Mouse (Mus musculus) large intestine, adult 2 months (tissue): ENCODE data around the gene Mcur1. TPM values are rescaled to one million over a fixed set of nuclear protein-coding genes. Genes with fewer than 3 reads are reported as not detected.

Source experiments
- DNase-seq: peaks from one replicate; pipeline ENCODE4 v3.0.0-alpha.2; 2012; ENCODE audit warnings: low read depth, low spot score
- WGBS: fragments of 180-500 bp; shearing (Covaris S2); methylation state at CpG from one replicate; pipeline ENCODE4 v1.1.7; 2018; 5-methylcytosine and 5-hydroxymethylcytosine counted together
- polyA plus RNA-seq: library from polyadenylated mRNA; depleted of rRNA; stranded (reverse); fragments of >200 nt; gene quantifications from 2 replicates; pipeline ENCODE4 v1.2.3, GENCODE M21; 2012

The Mcur1 gene
- polyA plus RNA-seq, 1 experiment, result 12.9 TPM

- no peak for DNase-seq
- 69% methylated on average over 25 of the region's 25 CpGs for WGBS
Measured at GRCm38 (mm10) chr13:43567141-43567891, 7.3 kb upstream of the Mcur1 start.

- 84% methylated on average over 8 of the region's 8 CpGs for WGBS
- no peak for DNase-seq
Measured at GRCm38 (mm10) chr13:43566184-43566583, 6.2 kb upstream of the Mcur1 start.

DNA sequence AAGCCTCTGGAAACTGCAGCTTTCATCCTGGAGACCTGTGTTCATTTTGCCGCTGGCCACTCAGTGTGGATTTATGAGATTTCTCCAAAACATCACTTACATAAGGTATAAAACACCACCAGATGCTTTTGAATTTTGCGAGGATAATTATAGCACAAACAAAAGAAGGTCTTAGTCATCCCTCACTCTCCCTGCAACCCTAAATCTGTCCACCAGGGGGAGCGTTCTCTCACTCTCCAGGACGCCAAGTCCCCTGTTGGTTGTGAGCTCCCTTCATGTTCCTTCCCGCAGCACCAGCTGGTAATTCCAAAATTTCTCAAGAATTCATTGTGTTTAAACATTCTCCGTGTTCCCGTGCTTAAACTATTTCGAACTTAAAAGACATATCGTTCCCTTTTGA, 5.4 kb upstream of the Mcur1 start:
- DNase-seq, result no peak

GRCm38 (mm10) chr13:43564733-43565132, 4.7 kb upstream of the Mcur1 start:
- DNase-seq, result no peak
- WGBS, result 77% methylated on average over 5 of the region's 5 CpGs

More for the DNA sequence above, 5.4 kb upstream of the Mcur1 start:
- WGBS, result 17% methylated on average over 9 of the region's 9 CpGs

DNA sequence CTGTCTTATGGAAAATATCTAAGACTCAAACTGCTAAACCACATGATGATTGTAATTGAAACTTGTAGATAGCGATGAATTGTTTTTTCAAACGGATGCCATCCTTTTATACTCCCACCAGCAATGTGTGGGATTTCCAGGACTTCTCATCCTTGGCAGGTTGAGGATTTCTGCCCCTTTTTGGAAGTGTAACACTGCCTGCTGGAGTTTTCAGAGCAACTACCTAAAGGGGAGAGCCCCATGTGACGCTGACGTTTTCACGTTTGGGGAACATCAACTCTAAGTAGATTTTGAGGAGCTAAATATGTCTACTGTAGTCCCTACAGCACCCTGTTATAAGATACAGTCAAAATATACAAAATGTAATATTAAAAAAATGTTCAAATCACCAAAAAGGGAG, 2.7 kb upstream of the Mcur1 start:
- DNase-seq, result no peak
- 94% methylated on average over 5 of the region's 5 CpGs for WGBS

DNA sequence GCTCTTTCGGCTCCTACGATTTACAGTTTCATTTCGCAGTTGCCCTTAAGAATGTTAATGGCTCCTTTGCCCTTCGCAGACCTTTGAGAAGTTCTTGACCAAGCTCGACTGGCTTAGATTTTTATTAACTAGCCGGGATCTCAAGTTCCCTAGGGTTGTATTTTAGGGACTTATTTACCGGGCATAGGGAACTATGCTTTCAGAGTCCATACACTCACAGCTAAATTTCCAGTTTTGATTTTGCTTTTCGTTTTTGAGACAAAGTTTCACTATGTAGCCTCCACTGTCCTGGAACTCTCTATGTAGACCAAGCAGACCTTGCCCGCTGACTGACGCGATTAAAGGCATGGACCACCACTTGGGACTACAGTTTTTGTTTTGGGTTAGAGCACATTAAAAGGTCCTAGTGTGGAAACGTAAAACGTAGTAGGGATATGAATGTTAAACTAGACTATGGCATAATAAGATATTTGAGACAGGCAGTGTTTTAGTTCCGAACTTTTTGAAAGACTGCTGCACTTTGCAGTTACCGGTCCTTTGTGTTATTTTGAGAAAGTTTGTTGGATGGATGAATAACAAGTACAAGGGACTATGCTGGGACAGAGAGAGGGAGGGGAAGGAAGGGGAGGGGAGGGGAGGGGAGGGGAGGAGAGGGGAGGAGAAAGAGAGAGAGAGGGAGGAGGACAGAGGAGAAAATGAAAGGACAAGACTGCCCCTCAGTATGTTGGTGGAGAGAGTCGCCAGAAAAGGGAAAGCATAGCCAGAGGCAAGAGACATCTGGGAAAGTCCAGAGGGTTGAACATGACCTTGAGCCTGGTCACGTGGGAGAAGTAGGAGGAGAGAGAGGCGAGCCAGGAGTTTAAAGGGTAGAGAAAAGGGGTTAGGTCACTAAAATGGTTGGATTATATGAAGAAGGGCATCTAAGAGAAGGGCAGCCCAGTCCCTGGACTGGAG, 744 bp upstream of the Mcur1 start:
- no peak for DNase-seq
- WGBS, result 3% methylated on average over 18 of the region's 18 CpGs

- 16% methylated on average over 6 of the region's 6 CpGs for WGBS
- DNase-seq, result no peak
Measured at GRCm38 (mm10) chr13:43558959-43559358, 1.0 kb downstream of the Mcur1 start.

DNA sequence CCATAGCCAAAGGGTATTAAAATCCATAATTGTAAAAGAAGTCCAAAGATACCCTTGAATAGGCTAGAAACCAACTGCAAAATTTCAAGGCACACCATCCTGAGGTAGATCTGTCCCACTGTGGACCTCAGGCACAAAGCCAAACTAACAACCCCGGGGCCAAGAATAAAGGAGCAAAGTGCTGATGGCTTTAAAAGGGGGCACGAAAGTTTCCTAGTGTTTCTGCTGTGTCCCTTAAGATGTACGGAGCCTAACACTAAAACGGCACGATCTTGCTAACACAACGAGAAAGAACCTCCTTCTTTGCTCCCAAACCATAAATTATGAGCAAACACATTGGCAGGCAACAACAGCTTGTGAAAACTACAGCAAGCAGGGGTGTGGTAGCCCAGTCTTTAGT, 1.6 kb downstream of the Mcur1 start:
- 22% methylated on average over 6 of the region's 6 CpGs for WGBS
- DNase-seq, result no peak

DNA sequence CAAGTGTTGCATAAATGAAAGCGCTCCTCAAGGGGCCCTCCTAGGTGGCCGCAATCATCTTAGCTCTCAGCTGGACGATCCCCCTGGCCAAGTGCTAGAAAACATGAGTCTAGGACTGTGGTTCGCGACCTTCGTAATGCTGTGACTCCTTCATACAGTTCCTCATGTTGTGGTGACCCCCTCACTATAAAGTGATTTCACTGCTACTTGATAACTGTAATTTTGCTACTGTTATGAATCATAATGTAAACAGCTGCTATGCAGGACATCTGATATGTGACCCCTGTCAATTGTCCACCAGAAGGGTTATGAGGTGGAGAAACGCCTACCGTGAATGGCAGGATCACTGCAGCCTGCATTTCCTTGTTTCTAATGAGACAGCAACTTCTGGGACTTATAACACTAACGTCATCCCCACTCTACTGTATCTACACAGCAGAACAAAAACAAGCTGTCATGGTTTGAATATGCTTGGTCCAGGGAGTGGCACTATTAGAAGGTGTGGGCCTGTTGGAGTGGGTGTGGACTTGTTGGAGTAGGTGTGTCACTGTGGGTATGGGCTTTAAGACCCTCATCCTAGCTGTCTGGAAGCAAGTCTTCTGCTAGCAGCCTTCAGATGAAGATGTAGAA, 3.0 kb downstream of the Mcur1 start:
- 67% methylated on average over 9 of the region's 9 CpGs for WGBS
- no peak for DNase-seq

- DNase-seq, result no peak
- 97% methylated on average over 9 of the region's 9 CpGs for WGBS
Measured at GRCm38 (mm10) chr13:43555321-43555720, 4.7 kb downstream of the Mcur1 start.

- no peak for DNase-seq
- WGBS, result 88% methylated on average over 7 of the region's 7 CpGs
Measured at GRCm38 (mm10) chr13:43554827-43555226, 5.2 kb downstream of the Mcur1 start.

DNA sequence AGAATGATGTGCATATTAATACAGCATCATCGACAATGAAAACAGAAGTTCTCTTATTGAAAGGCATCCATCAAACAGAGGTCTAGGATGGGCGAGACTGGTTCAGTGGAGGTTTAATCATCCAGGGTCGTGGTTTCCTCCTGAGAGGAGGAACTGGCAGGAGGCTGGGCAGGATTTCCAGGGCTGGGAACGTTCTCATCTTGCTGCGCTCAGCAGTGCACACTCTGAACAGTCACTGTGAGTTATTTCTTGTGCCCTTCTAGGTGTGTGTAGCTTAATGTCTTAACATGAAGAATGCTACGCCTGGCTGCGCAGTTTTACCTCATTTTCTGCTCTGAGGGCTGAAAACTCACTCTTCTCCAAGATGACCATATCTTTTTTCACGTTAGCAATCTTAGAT, 9.3 kb downstream of the Mcur1 start:
- no peak for DNase-seq
- 94% methylated on average over 8 of the region's 8 CpGs for WGBS

DNA sequence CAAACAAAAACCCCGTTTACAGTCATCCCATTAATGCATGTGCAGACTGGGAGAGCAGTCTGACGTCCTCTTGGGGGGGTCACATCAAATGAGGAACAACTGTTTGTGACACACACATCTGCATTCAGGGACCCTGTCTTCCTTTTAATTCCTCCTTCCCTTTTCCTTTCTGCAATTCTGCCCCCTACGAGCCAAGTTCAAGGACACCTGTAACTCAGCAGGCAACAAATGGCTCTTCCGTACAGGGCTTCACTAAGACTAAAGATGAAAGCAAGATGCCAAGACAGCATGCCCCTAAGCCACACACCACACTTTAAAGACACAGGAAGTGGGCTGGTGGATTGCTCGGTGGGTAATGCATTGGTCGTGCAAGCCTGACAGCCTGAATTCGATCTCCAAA, 10.1 kb downstream of the Mcur1 start:
- DNase-seq, result no peak
- WGBS, result 87% methylated on average over 7 of the region's 7 CpGs

- 85% methylated on average over 11 of the region's 11 CpGs for WGBS
Measured at GRCm38 (mm10) chr13:43549078-43549698, 10.8 kb downstream of the Mcur1 start.

DNA sequence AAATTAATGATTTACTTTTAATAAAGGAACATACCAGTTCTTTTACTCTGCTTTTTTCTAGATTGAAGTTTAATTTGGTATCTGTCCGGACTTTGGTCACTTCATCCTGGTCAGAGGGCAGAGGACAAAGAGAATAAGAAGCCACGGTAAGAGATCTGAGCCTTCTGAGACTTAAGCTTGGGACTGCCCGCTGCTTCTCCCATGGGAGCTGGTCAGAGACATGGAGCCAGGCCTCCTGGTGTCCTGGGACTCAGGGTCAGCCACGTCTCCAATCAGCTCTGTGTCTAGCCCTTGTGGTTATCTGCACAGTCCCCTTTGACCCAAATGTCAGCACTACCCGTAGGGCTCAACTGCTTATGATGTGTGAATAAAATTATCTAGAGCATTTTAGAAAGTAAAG, 11.4 kb downstream of the Mcur1 start:
- 78% methylated on average over 5 of the region's 5 CpGs for WGBS
- DNase-seq, result no peak

More at GRCm38 (mm10) chr13:43549078-43549698, 10.8 kb downstream of the Mcur1 start:
- DNase-seq, result no peak

GRCm38 (mm10) chr13:43546861-43547260, 13.1 kb downstream of the Mcur1 start:
- no peak for DNase-seq
- WGBS, result 6% methylated on average over 3 of the region's 3 CpGs

DNA sequence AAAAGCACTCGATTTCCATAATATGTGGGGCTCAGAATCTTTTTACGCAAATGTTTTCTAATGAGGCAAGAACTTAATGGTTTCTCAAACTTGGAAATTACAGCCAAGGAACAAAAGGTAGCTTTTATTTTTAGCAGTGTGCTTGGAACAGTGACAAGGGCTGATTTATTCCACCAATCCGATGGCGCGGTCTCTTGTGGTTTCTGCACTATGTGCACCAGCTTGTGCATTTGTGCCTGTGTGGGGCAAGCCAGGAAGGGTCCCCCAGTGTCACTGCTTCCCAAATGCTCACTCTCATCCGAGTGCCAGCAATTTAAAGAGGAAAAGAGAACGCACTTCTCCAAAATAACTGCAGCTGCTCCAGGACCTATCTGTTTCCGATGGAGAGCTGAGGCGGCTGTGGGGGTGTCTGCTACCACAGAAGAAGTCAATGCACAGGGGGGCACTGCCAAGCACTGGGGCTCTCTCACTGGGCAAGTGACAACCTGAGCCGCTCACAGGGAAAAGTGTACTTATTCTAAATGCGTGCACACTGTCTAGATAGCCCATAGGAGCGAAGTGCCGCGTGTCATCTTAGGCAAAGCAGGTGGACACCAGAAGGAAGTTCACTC, 19.7 kb downstream of the Mcur1 start:
- WGBS, result 84% methylated on average over 14 of the region's 14 CpGs
- no peak for DNase-seq

DNA sequence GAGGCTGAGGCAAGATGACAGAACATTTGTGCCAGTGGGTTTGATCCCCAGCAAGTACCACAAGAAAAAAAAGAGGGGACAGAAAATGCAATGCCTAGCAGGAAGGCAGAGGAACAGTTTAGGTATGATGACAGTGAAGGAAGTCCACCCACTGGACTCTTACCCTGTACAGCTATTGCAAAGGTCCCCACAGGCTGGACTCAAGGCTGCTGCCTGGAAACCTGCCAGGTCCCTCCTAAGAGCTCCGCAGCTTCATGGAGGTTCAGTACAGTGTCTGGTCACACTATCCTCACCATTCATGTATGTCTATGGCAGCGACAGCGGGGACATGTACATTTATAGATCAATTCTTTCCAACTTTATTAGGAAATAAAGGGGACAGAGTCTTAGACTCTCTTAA, 20.6 kb downstream of the Mcur1 start:
- DNase-seq, result no peak
- 84% methylated on average over 3 of the region's 3 CpGs for WGBS

DNA sequence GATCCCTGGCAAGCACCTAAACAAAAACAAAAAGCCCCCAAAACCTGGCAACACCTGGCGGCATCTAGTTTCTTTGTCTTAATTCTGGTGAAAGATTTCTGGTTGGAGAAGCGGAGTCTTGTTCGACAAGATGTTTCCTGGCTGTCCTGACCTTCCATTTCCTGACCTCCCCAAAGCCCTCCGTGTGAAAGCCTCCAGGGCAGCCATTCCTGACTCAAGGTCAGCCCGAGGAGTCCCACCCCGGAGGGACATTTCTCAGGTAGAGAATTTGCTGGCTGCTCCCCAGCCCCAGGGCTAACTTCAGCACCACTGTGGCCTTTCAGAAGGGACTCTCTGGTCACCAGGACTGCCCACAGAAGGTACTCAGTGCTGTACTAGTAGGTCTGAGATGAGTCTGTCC, 22.1 kb downstream of the Mcur1 start:
- no peak for DNase-seq
- 53% methylated on average over 6 of the region's 6 CpGs for WGBS
